Mouse (Mus musculus): Measurements from ENCODE around the gene Smagp.

DNA sequence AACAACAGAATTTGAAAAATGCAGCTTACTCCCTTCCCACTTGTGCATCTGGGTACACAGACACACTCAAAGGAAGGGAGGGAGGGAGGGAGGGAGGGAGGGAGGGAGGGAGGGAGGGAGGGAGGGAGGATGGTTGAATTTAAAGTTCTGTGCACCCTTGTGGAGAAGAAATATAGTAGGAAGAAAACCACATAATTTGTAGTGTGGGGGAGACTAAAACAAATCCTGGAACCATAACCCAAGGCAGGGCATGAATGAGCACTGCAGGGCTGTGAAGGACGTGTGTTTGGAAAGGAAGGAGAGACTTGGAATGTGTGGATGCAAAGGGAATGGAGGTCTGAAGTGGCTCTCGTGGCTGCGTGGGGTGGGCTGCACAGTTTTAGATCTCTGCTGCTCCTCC, 38.7 kb upstream of the Smagp start:
- no peak for TF ChIP-seq CTCF (IDR thresholded peaks at IDR 0.05; ENCODE audit: low read depth)
- no peak for TF ChIP-seq EP300 (optimal IDR thresholded peaks at IDR 0.05)

Data from stomach, postnatal 0 days (tissue).